Mouse (Mus musculus) C2C12 (cell line): Measurements from ENCODE around the gene Fam76a. TPM values are rescaled to one million over a fixed set of nuclear protein-coding genes. Genes with fewer than 3 reads are reported as not detected.
A peak's percentile ranks its signal among the peaks of the same experiment; 100 is the strongest.

ENCODE experiments used
- H3K27me3 ChIP-seq: one replicate; pipeline ENCODE4 v1.6.1; 2011; ENCODE audit not compliant: control insufficient read depth, insufficient read depth, insufficient read length
- H3K36me3 ChIP-seq: one replicate; pipeline ENCODE4 v1.6.1; 2011; ENCODE audit not compliant: control insufficient read depth, insufficient read depth
- H3K4me3 ChIP-seq: one replicate; pipeline ENCODE4 v1.5.1; 2011; ENCODE audit warnings: mild to moderate bottlenecking, control low read depth; ENCODE audit not compliant: poor library complexity, insufficient read depth, severe bottlenecking
- H3K79me2 ChIP-seq: one replicate; pipeline ENCODE4 v1.6.1; 2011; ENCODE audit not compliant: control insufficient read depth, insufficient read depth
- H3K79me3 ChIP-seq: one replicate; pipeline ENCODE4 v1.6.1; 2011; ENCODE audit warnings: low read depth, control low read depth
- H3ac ChIP-seq: one replicate; pipeline ENCODE3; 2011; ENCODE audit warnings: low read depth; ENCODE audit not compliant: control insufficient read depth, insufficient read length
- CEBPB ChIP-seq: IDR thresholded peaks from one replicate; pipeline ENCODE4 v1.6.1; 2011; ENCODE audit warnings: low read depth, mild to moderate bottlenecking, control low read depth, moderate library complexity
- CTCF ChIP-seq: IDR thresholded peaks from one replicate; pipeline ENCODE4 v1.5.1; 2011; ENCODE audit not compliant: control insufficient read depth, insufficient read depth, insufficient read length
- FOSL1 ChIP-seq: IDR thresholded peaks from one replicate; pipeline ENCODE4 v1.8.0; 2011; ENCODE audit warnings: mild to moderate bottlenecking, low read length; ENCODE audit not compliant: poor library complexity, insufficient read depth, severe bottlenecking
- MAX ChIP-seq: IDR thresholded peaks from one replicate; pipeline ENCODE4 v1.6.1; 2011; ENCODE audit warnings: mild to moderate bottlenecking, control low read depth
- MYOD1 ChIP-seq: IDR thresholded peaks from one replicate; pipeline ENCODE4 v1.6.1; 2011; ENCODE audit warnings: low read depth; ENCODE audit not compliant: control insufficient read depth, insufficient read length
- MYOG ChIP-seq: IDR thresholded peaks from one replicate; pipeline ENCODE4 v1.6.1; 2011; ENCODE audit not compliant: control insufficient read depth, insufficient read length; ENCODE audit errors: extremely low read depth
- USF1 ChIP-seq: IDR thresholded peaks from one replicate; pipeline ENCODE4 v1.6.1; 2011; ENCODE audit warnings: low read depth, mild to moderate bottlenecking, control low read depth, moderate library complexity
- polyA plus RNA-seq: library from polyadenylated mRNA; unstranded; fragments of >200 nt; fragmentation: generic; extraction: Trizol; gene quantifications from one replicate; pipeline ENCODE4 v1.2.1, GENCODE M21; 2012; ENCODE audit warnings: missing spikeins

Gene Fam76a
- polyA plus RNA-seq, 1 experiment = 15.5 TPM

DNA sequence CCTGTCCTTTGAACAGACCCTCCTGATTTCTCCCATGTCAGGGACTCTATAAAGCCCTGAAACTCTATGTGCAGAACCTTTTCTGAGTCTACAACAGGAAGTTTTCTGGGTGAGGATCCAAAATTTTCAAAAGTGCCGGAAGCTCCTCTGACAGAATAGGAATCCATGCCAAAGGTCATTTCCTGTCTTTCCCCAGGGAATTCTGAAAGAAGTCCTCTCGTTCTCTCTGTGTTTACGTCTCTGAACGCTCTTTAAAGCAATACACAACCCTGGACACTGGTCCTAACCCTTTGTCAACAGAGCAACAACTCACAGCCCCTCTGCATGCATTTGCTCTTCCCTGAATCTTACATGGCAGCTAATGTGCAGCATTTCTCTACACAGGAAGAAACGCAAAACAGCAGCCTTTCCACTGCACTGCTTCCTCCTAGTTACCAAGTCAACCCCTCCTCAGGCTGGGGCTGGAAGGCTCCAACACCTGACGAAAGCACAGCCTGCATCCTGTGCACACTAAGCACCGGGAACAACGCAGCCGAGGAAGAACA lies 17.5 kb downstream of the Fam76a start:
- Histone ChIP-seq H3K4me3 (no peak overlapping the region), H3ac (no peak overlapping the region), H3K27me3 (no peaks in the 10 kb centered on the region), H3K79me3 (no peaks in the 10 kb centered on the region), H3K79me2 (no peaks in the 10 kb centered on the region), H3K36me3 (peaks cover 30% of the 10 kb centered on the region)
- TF ChIP-seq CTCF (no peak), MYOD1 (no peak), FOSL1 (no peak), MAX (no peak), MYOG (no peak), USF1 (no peak), CEBPB (no peak)

DNA sequence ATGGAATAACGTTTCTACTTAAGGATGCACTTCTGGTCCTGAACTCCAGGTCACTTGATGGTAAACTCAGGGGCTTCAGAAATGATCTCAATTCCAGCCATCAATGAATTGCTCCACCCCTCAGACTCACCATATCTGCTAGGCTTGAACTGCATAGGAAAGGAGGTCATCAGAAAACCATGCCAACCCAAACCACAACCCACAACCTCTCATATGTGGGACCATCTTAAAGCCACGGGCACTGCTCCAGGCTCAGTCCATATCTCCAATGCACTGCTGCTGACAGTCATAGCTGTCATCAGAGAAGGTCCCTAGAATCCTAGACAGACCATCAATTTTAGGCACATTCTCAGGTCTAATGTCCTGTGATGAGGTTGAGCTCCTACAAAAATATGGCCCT lies 18.3 kb downstream of the Fam76a start:
- TF ChIP-seq CTCF (no peak), FOSL1 (no peak), MYOG (no peak), MAX (no peak), USF1 (no peak), CEBPB (no peak), MYOD1 (no peak)
- Histone ChIP-seq H3K36me3 (peaks cover 22% of the 10 kb centered on the region), H3K4me3 (no peak overlapping the region), H3ac (no peak overlapping the region), H3K79me3 (no peaks in the 10 kb centered on the region), H3K27me3 (no peaks in the 10 kb centered on the region), H3K79me2 (no peaks in the 10 kb centered on the region)

DNA sequence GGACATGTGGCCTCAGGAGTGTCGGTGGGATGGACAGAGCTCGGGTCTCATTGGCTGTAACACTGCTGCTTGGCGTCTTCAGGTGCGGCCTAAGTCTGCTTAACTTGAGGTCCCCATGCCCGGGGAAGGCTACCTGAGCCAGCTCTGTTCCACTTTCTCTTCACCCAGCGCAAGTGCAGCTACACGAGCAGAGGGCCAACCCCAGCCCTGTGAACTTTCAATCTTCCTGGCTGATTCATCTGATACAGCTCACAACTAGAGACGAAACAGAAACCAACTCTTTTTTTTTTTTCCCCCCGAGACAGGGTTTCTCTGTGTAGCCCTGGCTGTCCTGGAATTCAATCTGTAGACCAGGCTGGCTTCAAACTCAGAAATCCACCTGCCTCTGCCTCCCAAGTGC lies 24.2 kb downstream of the Fam76a start:
- H3K36me3 ChIP-seq = peaks cover 14% of the 10 kb centered on the region
- H3ac ChIP-seq = no peak overlapping the region
- H3K79me3 ChIP-seq = no peaks in the 10 kb centered on the region
- no peaks in the 10 kb centered on the region for H3K79me2 ChIP-seq
- no peak overlapping the region for H3K4me3 ChIP-seq
- no peak for TF ChIP-seq CEBPB
- TF ChIP-seq MYOG = no peak
- no peak for TF ChIP-seq CTCF
- TF ChIP-seq MYOD1 = no peak
- TF ChIP-seq USF1 = no peak
- TF ChIP-seq MAX = no peak
- TF ChIP-seq FOSL1 = no peak
- H3K27me3 ChIP-seq = peaks cover 10% of the 10 kb centered on the region

DNA sequence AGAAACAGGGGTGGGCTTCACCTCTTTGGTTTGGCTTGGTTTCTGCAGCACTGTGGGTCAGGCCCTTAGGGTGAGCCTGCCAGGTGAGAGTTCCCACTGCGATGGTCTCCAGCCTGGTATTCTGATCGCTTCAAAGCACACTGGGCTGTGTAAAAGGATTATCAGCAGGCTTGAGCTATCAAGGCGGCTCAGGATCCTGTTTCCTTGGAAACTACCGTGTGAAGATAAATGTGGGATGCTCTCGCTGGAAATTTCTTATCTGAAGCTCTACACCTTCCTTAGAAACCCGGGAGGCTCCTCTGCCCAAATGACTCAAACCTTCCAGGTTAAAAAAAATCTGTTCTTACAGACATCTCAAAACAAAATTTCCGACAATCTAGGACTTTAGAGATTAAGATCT lies 28.0 kb downstream of the Fam76a start:
- TF ChIP-seq MYOG (no peak), USF1 (no peak), MYOD1 (no peak), CEBPB (no peak), FOSL1 (no peak), CTCF (no peak), MAX (no peak)
- H3K79me3 ChIP-seq = no peaks in the 10 kb centered on the region
- no peak overlapping the region for H3K4me3 ChIP-seq
- H3K36me3 ChIP-seq = no peaks in the 10 kb centered on the region
- no peaks in the 10 kb centered on the region for H3K79me2 ChIP-seq
- H3K27me3 ChIP-seq = peaks cover 10% of the 10 kb centered on the region
- H3ac ChIP-seq = no peak overlapping the region

DNA sequence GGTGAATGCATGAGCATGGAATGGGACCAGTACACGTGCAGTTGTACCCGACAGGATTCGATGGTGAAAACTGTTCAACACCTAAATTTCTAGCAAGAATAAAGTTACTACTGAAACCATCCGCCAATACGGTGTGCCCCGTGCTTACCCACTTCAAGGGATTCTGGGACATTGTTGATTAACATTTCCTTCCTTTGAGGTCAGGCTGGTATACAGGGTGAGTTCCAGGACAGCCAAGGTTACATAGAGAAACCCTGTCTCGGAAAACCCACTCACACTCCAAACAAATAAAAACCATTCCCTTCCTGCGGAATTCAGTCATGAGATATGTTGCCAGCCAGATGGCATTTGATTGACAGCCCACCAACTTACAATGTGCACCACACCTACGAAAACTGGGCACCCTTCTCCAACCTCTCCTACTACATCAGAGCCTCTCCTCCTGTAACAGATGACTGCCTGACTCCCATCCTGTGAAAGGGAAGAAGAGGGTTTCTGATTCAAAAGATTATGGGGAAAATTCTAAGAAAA lies 37.4 kb downstream of the Fam76a start:
- Histone ChIP-seq H3ac (peak overlapping the region; percentile 94), H3K79me2 (peaks cover 43% of the 10 kb centered on the region), H3K4me3 (peak overlapping the region; percentile 97), H3K27me3 (no peaks in the 10 kb centered on the region), H3K36me3 (peaks cover 12% of the 10 kb centered on the region), H3K79me3 (peaks cover 38% of the 10 kb centered on the region)
- no peak for TF ChIP-seq MYOD1
- TF ChIP-seq MYOG = no peak
- TF ChIP-seq FOSL1 = no peak
- no peak for TF ChIP-seq MAX
- TF ChIP-seq USF1 = no peak
- no peak for TF ChIP-seq CEBPB
- TF ChIP-seq CTCF = no peak
